Mouse (Mus musculus): Measurements from ENCODE around the gene Igfbp4.

The Igfbp4 gene

DNA sequence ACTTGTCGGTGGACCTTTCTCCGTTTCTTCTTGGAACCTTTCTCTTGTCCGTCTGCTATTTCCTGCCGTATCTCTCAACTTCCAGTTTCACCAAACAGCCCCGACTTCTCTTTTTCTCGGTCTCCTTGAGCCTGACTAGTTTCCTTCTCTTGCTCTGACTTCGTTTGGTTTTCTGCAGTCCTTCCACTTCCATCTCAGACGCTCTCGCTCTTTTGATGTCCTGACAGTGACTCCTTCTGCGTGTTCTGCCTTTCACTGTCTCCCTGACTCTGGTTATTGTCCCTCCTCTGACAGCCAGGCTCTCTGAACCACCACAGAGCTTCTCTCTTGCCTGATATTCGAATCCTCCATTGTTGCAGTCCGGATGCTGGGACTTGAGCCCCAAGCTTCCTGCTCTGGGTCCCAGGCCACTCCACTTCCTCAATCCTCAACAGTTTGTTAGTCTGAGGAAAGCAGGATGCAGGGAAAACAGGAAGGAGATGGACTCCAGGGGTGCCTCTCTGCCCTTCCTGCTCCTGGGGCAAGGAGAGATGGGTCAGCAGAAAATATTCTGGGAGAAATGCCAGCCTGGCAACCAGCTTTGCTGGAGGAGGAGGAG, 1.9 kb downstream of the Igfbp4 start:
- DNase-seq, result peak; percentile 83 to 90

DNA sequence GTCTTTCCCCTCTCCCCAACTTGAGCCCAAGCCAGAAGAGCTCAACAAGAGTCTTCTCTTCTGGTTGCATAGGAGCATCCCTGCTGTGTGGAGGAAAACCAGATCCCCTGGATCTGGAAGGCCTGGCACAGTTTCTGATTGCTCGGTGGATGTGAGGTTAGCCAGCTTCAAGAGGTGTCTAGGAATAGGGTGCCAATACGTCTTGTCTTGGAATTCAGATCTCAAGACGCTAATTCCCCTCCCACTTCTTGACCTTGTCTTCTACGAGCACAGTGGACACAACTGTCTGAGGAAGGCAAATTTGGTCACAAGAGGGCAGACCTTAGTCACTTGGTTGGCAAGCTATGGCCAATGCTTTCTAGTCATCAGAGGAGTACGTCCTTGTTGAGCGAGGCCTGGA, 2.6 kb downstream of the Igfbp4 start:
- peak in 1 of 2 experiments; percentile 30 for DNase-seq

DNA sequence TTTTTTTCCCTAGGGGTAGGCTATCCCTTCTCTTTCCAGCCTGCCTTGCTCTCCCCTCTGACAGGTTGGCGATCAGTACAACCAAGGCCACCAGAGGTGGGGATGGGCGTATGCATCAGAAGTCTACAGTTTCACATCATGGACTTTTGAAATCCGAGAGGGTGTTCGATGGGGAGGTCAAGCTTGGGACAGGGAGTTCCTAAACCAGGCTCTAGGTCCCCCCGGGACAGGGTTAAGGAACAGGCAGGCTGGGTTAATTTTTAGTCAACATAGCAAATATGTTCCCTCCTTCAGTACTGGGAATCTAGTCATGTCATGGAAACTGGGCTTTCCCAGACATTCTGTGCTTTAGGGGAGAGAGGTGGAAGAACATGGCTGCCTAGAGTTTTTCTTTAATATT, 3.3 kb downstream of the Igfbp4 start:
- peak; percentile 71 to 91 for DNase-seq

DNA sequence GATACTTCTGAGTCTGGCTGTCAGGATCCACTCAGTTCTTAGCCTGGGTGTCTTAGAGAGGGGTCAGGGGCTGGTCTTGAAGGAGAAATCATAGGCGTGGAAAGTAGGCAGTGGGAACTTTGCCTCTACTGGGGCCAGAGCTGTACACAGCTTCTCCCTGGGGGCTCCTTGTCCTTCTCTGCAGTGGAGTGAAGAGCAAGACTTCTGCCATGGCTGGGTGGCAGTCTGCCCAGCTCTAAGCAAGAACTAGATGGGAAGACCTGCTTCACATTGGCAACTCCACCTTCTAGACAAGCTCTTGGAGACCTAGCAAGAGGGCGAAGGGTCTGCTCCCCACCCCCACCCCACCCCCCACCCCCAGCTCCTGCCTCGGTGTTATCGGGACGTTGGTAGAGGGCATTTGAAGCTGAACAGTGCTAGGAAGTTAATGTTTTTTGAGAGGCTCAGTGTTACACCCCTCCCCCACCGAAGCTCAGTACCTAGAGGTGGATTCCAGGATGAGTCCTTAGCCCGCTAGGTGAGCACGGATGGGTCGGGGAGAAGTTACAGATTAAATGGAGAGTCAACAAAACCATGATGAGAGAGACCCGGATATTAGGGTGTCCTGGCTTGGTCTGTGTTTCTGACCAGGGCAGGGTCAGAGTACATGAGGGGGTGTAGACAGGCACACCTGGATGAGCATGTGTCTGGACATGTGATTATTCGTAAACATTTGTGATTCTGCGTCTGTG, 4.3 kb downstream of the Igfbp4 start:
- DNase-seq, result peak; percentile 83 to 92

DNA sequence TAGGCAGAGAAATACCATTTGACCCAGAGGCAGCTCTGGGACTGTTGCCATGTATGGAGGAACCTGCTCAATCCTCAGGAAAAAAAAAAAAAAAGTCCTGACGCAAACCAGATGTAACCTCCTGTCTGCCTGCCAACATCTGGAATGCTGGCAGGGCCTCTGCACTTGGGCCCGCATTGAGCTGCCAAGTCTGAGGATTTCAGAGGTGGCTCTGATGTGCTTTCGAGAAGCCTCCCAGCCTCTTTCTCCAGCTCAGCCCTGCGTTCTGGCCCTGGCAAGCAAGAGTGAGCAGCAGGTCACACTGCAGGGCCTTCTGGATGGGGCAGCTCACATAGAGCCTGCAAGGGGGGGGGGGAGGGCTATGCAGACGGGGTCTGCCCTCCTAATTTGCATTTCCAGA, 6.1 kb downstream of the Igfbp4 start:
- peak; percentile 86 to 87 for DNase-seq

DNA sequence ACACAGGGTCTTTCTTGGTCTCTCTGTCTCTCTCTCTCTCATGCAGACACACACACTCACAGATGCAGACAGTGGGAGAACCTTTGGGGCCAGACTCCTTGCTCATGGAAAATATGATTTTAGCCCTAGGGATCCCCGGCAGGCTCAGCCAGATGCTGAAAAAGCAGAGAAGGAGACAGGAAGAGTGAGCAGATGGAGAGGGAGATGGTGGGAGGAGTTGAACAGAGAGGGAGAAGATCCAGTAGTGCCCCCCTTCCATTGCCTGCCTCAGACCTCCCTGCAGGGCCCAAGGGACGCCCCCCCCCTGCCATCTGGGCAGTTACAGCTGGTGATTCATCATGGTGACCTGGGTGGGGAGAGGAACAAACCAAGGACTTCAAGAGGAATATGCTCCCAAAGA, 6.6 kb downstream of the Igfbp4 start:
- no peak for DNase-seq

DNA sequence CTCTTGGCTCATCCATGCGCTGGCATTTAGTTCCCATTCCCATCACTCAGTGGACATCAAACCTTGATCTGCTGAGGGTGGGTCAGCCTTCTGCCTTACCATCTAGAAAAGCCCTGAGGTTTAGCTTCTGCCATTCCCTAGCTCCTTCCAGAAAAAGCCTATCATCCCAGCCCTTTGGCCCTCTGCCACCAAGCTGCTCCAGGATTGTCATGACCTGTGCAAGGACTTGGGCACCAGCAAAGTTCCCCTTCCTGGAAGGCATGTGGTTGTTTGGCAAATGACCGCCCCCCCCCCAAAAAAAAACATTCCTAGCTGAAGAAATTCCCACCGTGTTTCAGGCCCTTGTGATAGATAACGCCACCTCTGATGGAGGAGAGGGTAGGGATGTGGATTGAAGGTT, 14.1 kb downstream of the Igfbp4 start:
- DNase-seq, result peak in 1 of 2 experiments; percentile 65

DNA sequence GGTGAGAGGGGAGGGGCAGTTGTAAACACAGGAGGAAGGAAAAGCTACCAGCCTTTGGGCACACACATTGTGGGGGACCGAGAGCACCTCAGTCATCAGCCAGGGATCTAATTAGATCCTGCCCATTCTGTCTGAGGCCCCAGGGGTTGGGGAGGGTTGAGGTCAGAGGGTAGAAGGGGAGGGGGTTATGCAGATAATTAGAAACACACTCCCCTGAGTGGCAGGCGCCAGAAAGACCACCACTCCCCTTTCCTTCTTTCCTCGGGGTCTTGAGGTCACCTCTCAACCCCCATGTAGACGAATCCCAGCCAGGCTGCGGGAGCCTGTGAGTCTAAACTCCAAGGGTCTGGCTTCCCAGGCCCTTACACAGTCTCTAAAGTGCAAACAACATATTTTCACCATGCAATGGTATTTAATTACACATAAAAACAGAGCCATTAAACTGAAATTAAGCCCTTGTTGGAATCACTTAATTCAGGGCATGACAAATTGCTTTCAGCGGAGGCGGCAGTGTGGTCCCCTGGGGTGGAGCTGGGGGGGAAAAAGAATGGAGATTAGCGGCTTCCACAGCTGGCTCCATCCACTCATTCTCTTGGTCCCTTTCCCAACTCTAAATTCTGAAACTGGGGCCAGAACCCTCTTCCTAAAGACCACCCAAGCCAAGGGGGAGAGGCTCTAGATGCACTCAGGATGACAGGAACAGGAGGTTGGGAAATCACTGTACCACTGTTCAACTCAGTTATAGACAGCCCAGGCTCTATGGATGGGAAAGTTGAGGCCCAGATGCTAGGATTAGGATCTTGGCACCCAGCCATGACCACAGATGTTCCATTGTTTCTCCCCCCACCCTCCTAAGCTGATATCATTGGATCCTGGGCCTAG, 14.8 kb downstream of the Igfbp4 start:
- DNase-seq, result no peak

DNA sequence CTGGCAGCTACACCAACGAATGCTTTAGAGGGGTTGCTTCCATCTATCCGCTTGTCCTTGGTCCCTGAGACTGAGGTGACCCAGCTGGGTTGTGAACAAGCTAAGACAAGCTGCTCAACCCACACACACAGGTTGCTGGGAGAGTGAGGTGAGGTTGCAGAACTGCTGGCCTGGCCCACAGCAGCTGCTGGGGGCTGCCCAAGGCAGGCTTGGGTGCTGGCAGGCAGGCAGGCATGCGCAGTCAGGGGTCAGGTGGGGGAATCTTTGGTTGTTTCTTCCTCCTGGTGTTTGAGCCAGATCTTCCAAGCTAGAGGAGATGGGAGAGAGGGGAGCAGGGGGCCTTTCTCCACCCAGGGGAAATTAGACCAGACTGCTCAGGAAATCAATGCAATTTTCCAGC, 19.4 kb downstream of the Igfbp4 start:
- peak in 1 of 2 experiments; percentile 65 for DNase-seq

DNA sequence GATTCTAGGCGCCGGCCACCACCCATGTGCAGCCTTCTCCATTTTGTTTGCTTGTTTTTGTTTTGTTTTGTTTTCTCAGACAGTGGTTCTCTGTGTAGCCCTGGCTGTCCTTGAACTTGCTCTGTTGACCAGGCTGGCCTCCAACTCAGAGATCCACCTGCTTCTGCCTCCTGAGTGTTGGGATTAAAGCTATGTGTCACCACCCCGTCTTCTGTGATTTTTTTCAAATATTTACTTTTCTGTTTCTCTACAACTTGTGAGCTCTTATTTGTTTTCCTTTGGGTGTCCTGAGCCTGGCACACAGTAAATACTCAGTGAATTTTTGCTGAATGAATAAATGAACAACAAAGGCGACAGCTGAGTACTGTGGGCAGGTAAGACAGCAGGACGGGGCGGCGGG, 21.6 kb downstream of the Igfbp4 start:
- DNase-seq, result no peak

DNA sequence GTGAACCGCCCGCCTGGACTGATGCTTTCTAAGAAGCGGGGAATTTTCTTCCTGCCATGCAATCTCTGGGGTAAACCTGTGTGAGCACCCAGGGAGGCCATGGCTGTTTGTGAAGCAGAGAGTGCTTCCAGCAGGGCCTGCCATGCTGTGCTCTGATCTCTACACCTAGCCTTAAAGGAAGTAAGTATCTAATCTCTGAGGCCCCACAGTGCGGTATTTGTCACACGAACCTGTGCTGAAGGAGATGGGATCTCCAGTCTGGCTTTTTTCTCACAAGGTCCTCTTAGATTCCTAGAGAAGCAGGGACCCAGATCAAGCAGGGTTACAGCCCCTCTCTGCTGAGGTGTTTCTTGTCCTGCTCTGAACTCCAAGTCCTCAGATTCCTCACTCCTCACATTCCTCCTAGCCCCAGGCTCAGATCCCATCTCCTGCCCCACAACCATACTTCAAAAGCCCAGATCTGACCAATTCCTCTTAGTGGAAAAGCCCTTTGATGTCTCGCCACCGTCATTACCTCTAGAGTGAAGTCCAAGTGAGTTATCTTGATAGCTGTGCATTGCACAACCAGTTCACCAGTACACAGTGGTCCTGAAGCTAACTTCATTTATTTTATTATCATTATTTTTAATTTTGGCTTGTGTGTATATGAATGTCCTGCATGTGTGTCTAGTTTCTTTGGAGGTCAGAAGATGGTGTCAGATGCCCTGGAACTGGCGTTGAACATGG, 22.5 kb downstream of the Igfbp4 start:
- DNase-seq, result no peak

DNA sequence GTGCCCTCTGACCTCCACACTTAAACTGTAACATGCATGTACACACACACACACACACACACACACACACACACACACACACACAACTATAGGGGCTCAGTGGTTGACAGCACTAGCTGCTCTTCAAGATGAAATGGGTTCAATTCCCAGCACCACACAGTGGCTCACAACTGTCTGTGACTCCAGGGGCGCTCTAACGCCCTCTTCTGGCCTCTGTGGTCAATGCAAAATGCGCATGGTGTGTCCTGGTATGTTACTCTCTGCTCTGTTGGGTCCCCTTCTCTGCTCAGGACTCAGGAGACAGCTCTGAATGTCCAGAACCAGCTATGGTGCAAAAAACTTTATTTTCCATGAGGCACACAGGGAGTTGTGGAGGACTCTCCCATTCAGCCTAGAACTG, 24.3 kb downstream of the Igfbp4 start:
- no peak for DNase-seq

DNA sequence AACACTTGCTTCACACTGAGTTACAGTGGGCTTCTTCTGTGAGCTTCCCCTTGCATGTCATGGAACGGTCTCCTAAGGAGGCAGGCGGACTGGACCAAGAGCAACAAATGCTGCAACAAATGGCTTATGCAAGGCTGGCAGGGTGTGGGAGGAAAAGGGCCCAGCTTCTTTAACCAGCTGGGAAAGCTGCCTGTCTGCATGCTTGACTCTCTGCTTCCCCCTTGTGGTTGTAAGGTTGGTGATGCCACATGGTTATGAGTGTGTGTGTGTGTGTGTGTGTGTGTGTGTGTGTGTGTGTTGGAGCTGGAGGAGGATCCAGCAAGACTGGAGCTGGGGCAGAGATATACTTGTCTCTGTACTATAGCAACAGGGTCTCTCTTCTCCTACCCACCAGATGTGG, 24.9 kb downstream of the Igfbp4 start:
- peak; percentile 91 to 94 for DNase-seq

DNA sequence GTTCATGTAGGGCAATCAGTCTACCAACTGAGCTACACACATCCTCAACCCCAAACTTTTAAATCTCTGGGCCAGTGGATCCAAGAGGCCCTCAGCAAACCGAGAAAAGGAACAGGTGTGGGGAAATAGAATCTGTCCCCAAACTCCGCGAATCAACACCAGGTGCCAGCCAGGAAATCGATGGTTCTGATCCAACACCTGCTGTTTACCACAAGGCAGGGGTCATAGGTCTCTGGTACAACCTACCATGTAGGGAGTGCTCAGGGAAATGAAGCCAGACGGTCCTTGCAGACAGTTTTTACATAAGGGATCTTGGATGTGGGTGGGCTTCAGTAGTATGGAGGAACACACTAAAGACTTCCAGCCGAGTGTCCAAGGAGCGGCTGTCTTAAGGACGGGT, 26.5 kb downstream of the Igfbp4 start:
- DNase-seq, result no peak

DNA sequence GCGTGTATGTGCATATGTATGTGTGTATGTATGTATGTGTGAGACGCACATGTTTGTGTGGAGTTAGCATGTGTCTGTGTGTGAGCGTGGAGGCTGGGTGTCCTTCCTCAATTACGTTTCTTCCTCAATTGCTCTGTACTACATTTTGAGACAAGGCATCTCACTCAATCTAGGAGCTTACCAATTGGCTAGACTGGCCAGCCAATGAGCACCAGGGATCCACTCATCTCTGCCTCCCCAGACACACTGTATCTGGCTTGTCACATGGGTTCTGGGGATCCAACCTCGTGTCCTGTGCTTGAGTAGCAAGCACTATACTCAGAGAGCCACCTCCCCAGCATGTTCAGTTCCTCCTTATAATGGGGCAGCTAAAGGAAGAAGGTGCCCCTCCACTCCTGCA, 27.4 kb downstream of the Igfbp4 start:
- no peak for DNase-seq

DNA sequence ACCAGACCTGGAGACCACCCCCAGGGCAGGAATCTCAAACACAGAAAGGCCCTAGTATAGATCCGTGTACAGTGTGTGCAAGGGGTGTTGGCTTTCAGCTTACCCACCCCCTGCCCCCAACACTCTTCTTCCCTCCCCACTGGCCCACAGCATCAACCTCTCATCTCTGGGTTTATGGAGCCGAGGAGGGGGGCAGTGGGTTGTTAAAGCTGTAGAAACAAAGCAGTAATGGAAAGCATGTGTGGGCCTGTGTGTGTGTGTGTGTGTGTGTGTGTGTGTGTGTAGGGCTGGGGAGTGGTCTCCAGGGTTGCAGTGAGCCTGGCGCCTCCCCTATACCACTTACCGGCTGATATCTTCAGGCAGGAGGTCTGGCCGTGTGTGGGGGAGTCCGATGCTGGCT, 30.8 kb downstream of the Igfbp4 start:
- DNase-seq, result no peak

DNA sequence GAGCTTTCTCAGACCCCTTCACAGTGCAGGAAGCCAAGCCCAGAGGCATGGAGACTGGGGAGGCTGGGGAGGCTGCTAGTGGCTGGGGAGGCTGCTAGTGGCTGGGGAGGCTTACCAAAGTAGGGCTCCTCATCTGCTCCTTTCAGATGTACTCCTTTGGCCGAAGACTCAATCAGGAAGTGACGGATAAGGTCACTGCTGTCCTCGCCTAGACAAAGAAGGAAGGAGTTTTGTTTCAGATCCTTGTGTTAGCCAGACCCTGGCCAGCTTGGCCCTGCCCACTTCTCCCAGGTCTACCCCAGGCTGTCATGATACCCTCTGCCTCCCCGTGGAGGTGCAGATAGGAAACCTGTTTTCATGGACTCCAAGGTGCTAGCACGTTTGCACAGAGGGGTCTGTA, 32.7 kb downstream of the Igfbp4 start:
- DNase-seq, result no peak

DNA sequence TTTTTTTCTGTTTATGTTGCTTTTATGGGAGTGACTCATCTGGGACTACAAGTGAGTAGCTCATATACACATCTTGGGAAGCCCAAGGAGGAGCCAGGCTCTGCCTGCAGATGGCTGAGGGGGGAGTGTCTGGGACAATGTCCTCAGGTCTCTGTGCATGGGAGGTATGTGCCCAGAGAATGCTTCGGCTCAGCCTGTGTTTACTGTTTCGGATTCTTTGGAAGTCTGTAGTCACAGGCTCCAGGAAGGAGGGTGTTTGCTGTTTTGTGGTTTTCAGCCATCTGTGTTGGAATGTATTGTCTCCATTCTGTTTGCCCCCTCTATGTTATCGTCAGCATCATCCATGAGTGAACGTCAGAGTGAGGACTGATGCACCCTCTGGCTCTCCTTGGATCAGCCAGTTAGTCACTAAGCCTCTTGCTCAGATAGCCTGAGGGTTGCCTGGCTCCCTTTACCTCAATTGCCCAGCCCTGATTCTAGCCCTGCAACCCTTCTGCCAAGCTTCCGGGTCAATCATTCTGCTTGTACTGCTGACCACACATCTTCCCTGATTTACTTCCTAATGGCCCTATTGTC, 35.8 kb downstream of the Igfbp4 start:
- DNase-seq, result no peak

DNA sequence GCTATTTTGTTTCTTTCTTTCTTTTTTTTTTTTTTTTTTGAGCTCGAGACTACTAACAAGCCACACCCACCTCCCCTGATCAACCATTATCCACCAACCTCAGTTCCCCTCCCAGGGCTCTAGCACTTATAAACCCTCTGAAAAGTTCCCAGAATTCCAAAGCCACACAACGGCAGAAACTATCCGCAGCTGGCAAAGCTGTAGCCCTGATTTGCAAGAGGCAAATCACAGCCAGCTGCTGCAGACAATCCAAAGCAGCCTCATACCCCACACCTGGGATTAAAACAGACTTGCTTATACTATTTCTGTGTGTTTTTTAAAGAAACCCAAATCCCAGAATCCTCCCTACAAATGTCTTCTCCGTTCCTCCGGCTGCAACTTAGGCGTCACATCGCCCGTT, 36.8 kb downstream of the Igfbp4 start:
- DNase-seq, result no peak

DNA sequence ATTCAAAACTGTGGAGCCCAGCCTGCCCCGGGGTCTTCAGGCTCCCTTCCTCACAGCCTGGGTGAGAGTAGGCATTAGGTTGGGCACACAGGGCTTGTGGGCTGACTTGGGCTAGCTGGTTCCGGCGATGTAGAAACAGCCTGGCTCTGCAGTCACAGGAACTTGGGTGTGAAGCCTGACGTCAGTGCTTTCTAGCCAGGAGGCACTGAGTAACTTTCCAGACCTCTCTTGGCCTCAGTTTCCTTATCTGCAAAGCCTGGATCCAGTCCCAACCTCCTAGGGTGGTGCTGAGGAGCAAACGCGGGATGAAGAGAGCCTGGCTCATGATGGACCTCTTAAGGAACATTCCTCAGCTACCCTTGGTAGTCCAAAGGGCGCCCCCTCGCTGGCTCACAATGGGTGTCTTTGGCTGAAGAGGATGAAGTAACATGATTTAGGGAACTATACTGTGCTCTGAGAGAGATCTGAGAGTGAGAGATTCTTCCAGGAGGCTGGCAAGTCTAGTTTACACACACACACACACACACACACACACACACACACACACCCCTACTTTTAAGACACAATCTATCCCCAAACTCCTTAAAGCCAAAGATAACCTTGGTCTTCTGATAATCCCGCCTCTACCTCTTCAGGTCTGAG, 40.0 kb downstream of the Igfbp4 start:
- no peak for DNase-seq

DNA sequence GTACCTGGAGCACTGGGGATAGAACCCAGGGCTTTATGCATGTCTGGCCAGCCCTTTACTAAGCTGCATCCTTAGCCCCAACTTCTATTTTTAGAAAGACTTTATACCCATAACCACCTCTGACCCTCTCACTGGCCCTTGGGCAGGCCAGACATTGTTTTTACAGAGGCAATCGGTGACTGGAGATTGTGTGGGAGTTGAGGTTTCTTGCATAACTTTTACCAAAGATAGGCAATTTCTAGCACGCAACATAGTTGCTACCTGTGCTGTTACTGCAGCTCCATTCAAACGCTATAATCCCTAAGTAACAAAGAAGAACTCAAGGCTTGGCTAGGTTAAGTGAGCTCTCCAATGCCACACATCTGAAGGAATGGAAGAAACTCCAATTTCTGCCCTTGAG, 40.5 kb downstream of the Igfbp4 start:
- no peak for DNase-seq

DNA sequence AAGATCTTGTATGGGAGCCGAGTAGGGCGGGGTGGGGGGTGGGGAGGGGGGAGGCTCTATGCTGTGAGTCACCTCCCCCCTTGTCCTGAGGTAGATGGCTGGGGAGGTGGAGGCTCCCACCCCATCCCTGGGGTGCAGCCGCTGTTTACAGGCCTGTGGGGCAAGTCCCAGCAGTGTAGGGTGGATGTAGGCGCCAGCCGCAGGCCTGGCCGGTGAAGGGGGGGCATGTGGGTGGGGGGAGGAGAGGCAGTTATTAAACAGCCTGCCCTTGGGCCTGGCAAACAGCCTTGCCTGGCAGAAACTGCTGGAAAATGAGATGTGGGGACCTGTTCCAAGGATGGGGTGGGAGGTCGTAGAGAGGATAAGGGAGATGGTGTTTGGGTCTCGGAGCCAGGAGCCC, 41.1 kb downstream of the Igfbp4 start:
- peak in 1 of 2 experiments; percentile 25 for DNase-seq
